Mouse (Mus musculus) right cerebral cortex, postnatal 36 days (tissue): ENCODE results near the gene Hspbap1.

Source experiments
- DNase-seq, 2 experiments: peaks; one replicate each; pipeline ENCODE4 v3.0.0; 2022; ENCODE audit warnings: low spot score in 2 of 2, mixed read lengths in 1 of 2

Gene Hspbap1

DNA sequence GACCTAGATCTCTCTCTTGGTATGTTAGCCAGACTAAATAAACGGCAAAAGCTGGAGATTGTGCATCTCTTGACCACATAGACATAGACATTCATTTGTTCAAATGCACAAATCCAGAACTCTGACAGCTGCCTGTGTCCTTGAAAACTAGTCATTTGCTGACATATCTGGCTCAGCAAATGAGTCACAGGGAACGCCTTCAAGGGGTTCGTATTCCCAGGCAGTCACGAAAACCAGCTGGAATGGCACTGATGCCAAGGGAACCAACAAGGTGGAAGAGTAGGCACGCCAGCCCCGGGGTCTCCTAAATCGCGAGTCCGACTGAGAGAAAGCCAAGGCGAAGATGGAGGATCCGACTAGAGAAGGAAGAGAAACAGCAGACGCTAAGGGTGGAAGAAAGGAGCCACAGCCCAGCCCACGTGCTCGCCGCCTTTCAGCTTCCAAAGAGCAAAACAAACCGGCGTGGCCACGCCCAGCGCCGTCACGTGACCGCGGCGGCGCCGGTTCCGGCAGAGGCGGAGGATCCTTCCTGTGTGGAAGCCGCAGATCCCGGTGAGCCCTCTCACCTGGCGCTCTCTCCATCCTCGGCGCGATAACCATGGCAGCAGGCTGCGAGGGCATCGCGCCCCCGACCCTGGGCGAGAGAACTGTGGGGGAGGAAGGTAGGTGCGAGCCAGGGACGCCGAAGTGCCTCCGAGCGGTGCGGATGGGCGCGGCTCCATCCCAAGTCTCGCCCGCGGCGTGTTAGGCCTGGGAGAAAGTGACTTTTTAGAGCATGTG, at the start of gene Hspbap1:
Hspbap1 (plus strand) TSS at position 498 of the 780 bp plus-strand sequence.
- DNase-seq, result peak; percentile 89 to 92

DNA sequence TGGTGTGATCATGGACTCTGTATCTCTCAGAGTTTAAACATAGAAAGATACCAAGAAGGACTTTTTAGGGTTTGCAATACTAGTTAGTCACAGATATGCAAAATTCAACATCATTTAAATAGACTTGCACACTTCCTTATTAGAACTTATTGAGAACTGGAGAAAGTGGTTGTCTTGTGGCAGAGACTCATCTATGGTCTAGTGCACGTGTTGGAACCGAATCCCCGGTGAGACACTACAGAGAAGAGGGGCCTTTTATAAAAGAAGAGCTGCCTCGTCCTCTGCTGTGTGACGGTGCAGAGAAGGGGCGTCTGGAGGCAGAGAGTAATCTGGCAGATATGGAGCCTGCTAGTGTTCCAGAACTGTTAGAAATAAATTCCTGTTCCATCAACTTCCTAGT, 45.6 kb upstream of the Hspbap1 start:
- no peak for DNase-seq

DNA sequence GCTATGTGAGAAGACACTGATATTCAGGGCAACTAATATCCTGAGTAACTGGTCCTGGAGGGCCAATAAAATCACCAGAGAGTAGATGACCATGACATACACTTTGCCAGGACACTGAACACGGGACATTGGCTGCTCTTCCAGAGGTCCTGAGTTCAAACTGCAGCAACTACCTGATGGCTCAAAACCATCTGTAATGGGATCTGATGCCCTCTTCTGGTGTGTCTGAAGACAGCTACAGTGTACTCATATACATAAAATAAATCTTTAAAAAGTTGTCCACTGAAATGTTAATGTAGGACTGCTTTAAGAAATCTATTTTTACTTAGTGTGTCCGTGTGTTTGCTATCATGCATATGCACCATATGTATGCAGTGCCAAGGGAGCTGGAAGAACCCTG, 43.6 kb upstream of the Hspbap1 start:
- DNase-seq, result no peak

DNA sequence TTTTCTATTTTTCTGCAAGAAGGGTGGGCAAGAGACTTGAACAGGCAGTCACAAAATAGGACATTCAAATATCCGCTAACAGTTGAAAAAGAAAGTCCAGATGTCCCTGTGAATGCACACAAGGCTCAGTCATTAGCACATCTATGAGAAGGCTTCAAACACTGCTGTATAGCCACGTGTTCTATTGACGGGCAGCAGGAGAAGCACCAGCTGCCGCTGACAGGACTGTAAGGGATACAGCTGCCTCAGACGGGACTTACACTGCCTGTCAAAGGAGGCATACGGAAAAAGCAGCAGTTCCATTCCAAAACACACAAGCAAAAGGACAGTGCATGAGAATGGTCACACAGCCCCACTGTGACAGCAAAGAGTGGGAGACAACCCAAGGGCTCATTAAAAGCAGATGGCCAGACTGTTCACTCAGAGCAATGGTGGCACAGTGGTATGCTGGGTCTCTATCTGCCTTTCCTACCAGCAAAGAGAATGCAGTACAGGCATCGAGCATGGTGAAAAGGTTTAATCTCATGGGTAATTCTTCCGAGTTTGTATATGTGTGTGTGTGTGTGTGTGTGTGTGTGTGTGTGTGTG, 40.9 kb upstream of the Hspbap1 start:
- DNase-seq, result no peak

DNA sequence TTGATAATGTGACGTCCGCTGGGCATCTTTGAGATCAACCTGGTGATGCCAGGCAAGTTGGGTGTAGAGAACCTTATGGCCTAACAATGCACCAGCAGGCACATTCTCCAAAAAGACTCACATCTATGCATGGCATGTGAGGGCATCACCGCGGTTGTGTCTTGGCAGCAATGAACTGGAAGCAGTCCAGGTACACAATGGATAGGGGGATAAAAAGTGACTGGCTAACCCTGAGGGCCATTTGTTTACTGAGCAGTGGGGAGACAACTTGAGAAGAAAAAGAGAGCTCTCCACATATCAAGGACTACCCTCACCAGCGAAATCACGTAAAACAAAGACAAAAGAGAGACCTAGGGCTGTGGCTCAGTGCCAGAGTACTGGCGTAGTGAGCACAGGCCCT, 38.1 kb upstream of the Hspbap1 start:
- no peak for DNase-seq

DNA sequence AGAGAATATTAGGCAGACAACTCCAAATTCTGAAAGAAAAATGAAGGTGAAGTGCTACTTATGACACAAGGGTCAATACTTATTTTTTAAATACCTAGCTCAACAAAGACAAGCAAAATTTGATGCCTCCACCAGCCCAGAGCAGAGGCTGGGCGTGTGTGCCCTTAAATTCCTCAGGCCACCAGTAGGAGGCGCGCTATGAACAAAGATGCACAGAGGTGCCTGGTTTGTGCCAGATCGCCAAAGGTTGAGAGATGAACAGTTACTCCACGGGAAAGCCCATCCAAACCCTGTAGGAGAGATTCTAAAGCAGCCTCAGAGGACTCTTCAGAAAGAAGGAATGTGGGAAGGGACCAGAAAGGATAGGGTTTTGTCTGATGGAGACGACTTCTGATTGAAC, 36.1 kb upstream of the Hspbap1 start:
- no peak for DNase-seq

DNA sequence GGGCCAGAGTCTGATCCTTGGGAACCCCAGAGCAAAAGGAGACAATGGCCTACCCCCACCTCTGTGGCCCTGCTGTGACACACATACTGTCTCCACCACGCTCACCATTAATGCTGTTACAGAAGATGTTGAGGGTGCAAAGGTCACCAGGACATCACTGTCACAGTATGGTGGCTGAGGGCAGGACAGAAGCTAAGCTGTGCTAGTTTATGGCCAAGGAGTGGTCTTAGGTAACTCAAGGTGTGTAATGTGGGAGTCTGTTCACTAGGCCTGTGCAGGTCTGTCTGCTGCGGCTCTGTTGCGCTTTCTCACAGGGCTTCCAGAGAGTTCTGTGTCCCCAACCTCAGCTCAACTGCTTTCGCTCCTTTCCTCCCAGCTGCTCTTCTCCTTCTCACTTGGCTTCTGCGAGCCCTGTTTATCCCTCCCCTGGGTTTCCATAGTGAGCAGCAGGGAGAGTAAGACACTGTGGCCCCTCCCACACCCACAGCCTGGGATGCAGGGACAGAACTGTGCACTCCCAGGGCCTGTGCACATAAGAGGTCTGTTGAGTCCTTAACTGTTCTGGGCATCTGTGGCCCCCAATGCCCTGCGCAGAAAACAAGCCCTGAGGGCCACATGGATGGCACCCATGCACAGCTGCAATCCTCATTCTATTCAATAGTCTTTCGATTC, 31.9 kb upstream of the Hspbap1 start:
- DNase-seq, result no peak

DNA sequence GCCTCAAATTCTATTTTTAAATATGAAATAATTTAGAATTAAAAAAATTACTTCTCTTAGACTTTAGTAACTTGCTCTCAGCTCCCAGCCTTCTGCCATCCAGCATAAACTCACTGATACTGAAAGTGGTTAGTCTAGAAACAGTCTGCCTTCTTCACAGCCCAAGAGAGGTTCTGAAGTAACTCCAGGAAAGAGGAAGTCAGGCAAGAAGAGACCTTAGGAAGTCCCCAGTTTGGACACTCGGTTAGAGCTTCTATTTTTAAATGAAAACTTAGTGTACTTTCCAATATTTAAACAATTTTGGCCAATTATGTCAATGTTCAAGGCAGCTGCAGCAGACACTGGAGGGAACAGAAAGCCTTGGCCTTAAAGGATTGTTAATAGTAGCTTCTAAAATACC, 30.6 kb upstream of the Hspbap1 start:
- DNase-seq, result no peak

DNA sequence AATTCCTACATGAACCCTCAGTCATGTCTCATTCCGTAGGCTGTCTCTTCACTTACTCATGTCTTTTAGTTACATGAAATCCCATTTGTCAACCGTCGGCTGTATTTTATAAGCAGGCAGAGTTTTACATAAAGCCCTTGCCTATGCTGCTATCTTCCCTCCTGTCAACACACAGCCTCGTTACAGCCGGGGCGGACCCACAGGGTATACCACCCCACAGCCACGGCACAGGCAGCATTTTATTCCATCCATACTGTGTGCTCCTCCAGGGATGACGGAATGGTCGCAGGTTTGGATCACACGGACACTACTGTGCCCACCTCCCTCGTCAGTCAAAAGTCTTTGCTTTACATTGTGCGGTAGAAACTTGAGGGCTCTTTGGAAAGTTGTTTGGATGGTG, 29.8 kb upstream of the Hspbap1 start:
- DNase-seq, result no peak

DNA sequence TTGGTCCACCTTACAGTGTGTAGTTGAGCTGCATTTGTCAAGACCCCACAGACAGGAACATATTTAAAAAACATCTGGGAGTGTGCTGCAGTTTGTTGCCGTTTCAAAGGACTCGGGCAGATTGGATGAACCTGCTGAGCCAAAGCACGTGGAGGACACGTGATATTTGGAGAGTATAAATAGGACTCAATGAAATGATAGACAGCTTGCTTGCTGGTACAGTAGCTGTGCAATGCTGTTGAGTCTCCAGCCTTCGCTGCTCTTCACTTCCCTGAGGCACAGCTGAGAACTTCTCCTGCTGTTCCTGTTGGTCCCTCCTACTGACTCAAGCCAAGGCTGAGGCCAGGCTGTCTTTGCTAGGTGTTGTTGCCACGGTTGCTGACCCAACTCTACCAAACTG, 29.2 kb upstream of the Hspbap1 start:
- DNase-seq, result no peak

DNA sequence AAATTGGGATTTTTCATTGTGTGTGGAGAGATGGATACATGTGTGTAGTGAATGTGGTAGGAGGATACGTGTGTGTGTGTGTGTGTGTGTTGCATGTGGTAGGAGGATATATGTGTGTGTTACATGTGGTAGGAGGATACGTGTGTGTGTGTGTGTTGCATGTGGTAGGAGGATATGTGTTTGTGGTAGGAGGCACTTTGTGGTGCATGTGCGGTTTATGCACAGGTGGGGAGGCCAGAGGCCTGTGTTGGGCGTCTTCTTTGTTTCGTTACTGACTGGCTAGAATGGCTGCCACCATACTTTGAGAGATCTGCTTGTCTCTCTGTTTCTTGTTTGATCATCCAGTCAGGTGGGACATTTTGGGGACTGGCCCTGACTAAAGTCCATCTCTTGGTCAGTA, 28.6 kb upstream of the Hspbap1 start:
- DNase-seq, result no peak

DNA sequence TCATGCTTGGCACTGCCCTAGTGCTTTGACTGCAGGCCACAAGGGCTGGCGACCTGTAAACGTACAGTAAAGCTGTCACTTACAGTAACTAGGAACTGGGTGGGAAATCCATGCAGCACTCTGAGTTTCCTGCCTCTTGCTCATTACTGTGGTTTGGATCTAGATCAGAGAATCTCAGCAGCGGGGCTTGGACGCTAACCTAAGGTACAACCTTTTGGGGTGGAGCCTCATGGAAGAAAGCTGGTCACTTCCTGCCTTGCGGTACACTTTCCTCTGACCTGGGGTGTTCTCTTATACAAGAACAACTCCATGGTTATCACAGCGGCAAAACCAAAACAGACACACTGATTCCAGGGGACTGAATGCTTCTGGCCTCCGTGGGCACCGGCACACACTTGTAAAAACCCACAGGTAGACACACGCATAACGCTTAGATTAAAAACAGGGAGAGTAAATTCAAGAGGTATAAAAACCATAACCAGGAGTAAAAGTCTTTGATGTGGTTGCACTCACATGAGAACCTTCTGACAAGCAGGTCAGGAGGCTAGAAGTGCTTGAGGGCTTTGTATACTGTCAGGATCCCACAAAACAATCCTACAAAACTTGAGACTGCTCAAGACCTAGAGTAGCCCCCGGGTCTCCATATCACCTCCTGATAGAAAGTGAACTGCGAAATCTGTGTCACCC, 27.8 kb upstream of the Hspbap1 start:
- DNase-seq, result no peak

DNA sequence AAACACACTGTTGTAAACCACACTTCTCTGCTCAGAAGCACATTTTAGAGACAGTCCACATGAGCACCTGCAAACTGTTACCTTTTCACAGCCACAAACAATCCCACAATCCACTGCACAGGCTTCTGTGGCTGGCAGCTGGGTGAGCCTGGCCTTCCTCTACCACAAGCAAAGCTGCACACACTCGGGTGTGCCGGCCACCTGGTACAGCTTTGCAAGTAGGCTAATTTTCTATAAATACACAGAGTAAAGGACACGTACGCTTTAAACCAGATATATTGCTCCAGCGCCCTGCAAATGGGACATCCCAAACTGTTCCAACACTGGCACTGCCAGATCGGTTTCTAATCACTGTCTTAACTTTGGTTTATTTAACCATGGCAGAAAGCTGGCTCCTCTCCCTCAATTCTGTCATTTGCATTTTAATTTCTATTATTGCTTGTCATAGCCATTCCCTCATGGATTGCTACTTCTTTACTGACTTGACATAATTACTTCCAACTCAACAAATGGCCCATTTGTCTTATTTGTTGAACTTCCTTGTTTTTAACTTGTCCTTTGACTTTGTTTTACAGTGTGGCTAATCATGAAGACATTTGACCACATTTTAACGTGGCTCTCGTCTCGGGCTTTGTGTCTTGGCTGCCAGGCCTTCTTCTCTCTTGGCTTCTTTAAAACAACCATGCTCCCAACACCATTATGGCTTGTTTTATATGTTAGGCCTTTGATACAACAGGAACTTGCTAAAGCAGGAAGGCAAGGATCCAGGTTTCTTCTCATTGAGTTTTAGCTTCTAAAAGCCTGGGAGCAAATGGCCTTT, 22.5 kb upstream of the Hspbap1 start:
- no peak for DNase-seq

DNA sequence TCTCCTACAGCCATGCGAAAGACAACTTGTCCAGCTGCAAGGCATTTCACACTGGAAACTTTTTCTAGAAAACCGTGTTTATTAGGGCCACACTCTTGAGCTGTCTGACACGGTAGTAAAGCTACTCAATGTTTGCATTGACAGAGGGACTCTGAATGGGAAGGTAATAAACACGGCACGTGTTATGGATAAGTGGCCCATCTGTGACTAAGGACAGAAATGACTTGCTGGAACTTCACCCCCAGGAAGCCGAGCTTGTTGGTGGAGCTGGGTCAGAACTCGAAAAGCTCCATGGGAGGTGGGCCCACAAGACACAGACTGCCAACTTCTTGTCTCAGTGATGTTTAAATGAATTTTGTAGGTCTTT, 22.0 kb upstream of the Hspbap1 start:
- no peak for DNase-seq

DNA sequence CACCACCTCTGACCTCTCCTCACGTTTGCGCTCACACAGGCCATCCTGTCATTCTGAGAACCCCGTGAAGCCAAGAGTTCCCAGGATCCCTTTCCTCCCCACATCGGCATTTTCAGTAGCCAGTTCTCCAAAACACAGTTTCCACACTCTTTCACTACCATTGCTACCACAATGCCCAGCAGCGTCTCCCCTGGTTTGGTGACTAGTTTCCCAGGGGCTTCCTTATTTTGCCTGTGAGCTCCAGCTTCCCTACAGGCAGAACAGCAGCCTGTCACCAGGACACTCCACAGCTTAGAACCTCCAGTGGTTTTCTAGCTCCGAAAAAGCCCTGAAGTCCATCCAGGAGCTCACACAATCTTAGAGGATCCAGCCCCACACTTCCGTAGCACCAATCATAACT, 20.8 kb upstream of the Hspbap1 start:
- DNase-seq, result no peak

DNA sequence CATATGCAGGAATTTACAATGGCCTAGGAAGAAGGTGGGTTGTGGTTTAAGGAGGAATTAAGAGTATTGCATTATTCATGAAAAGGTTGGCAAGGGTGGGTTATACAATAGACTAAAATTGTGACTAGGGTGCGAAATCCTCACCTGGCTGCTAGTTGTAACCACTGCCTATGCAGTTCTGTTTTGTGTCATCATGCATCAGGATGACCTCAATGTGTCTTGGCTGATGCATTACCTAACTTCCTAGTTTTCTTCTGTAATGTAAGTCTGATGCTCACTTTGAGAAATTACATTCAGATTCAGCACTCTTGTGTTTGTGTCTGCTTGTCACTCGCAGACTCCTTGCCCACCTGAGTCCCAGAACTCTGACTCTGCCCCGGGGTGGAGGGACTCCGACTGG, 18.3 kb upstream of the Hspbap1 start:
- DNase-seq, result no peak

DNA sequence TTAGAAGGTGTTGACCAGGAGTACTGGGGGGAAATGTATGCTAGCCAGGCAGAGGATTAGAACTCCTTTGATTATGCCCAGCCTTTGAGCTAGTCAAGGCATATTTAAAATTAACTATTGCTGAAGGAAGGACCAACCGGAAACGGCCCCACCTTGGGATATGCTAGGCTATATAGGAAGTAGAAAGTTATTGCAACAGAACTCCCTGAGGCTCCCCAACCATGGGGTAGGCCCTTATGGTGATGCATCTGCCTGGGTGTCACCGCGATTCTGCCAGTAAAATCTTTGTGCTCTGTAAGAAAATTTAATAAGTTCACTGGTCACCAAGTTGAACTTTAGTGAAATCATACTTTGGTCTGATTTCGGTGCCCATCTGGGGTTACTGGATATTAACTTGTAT, 16.2 kb upstream of the Hspbap1 start:
- no peak for DNase-seq

DNA sequence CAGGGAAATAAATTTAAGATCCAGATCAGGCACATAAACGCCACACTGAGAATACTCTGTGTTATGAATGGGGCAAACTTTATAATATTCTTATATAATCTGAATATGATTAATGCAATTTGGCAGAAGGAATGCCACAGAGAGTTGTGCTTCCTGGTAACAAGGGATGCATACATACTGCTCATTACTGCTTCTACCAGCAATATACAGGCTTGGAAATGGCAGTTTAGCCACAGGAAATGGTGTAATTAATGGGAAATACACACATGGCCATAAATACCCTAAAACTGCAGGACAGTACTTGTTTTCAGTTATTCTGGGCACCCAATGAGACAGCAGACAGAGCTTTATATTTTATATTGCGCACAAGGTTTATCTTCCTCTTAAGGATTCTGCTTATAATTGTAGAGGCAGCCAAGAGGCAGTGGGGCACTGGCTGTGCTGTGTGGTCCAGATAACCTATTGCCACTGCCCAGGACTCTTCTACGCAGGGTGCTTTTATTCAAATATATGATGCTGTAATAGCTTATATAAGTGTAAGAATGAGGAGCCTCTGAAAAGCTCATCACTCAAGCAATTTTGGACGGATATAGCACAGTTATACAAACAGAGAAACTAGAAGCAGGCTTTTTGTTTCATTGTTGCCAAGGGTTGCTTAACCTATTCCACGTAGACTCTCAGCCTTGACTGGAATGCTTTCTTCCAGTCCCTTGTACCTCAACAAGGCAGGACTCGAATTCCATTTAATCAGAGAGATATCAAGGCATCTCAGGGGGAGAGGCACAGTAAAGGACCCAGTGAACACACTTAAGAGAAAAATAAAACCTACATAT, 14.5 kb upstream of the Hspbap1 start:
- no peak for DNase-seq

DNA sequence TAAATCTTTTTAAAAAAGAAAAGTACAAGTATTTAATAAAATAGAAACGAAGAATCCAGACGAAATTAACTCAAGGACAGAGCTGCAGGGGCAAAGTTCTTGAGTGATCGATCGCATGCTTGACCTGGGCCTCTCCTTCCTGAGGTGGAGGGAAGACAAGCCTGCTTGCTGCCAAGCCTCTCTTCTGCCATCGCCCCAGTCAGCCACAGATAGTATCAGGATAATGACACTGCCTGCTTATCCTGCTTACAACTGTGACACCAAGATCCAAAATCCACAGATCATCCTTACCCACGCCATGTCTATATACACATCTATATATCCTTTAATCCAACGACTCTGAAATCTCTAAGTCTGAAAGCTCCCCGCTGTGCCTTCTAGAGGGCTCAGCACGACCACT, 13.5 kb upstream of the Hspbap1 start:
- DNase-seq, result no peak

DNA sequence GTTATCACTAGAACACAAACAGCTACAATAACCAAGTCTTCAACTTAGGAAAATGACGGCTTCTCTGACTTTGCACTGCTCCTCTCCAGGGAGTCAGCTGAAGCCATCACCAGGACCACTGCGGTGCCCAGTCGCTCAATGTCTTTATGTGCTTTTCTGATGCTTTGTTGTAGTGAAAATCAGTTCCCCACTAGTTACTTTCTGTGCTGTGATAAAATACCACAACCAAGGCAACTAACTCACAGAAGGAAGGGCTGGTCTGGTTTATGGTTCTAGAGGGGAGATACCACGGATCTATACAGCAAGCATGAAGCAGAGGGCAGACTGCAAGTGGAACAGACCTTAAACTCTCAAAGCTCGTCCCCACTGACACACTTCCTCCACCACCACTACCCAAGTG, 10.8 kb upstream of the Hspbap1 start:
- DNase-seq, result no peak
